Mouse (Mus musculus) embryonic fibroblast, embryonic 13.5 days (primary cell): ENCODE data around the gene Rnf213. TPM values are rescaled to one million over a fixed set of nuclear protein-coding genes. Genes with fewer than 3 reads are reported as not detected.
A peak's percentile ranks its signal among the peaks of the same experiment; 100 is the strongest.

Experiments
- H3K27ac ChIP-seq: 2 replicates; pipeline ENCODE4 v1.5.1; 2012; ENCODE audit warnings: low read length, control low read depth, inconsistent platforms; ENCODE audit not compliant: insufficient read depth
- H3K4me1 ChIP-seq: 2 replicates; pipeline ENCODE4 v1.6.1; 2011; ENCODE audit warnings: low read length; ENCODE audit not compliant: control insufficient read depth, insufficient read depth
- H3K4me3 ChIP-seq: 2 replicates; pipeline ENCODE4 v1.5.1; 2011; ENCODE audit warnings: mild to moderate bottlenecking, control low read depth, low read length; ENCODE audit not compliant: insufficient read depth
- CTCF ChIP-seq: IDR thresholded peaks from 2 replicates; pipeline ENCODE4 v1.5.1; 2011; ENCODE audit warnings: mild to moderate bottlenecking, control low read depth, low read length, moderate library complexity, borderline replicate concordance; ENCODE audit not compliant: insufficient read depth
- POLR2A ChIP-seq: IDR thresholded peaks from 2 replicates; pipeline ENCODE4 v1.6.1; 2011; ENCODE audit warnings: low read depth, mild to moderate bottlenecking, control low read depth, low read length, moderate library complexity
- polyA plus RNA-seq: library from polyadenylated mRNA; stranded (reverse); fragments of >200 nt; gene quantifications from 2 replicates; pipeline ENCODE4 v1.2.4, GENCODE M21; 2011; ENCODE audit warnings: low read depth; ENCODE audit not compliant: missing spikeins, insufficient read length

Gene Rnf213
- polyA plus RNA-seq, 1 experiment: 61.2 TPM

GRCm38 (mm10) chr11:119509165-119509776, 116.4 kb downstream of the Rnf213 start:
- TF ChIP-seq POLR2A (no peak), CTCF (no peak)
- no peak overlapping the region for H3K4me3 ChIP-seq
- no peak overlapping the region for H3K27ac ChIP-seq
- H3K4me1 ChIP-seq: no peaks in the 10 kb centered on the region

- no peak for TF ChIP-seq POLR2A
- no peak for TF ChIP-seq CTCF
- no peaks in the 10 kb centered on the region for H3K4me1 ChIP-seq
- no peak overlapping the region for H3K4me3 ChIP-seq
Observed at GRCm38 (mm10) chr11:119513038-119513659, 120.2 kb downstream of the Rnf213 start.

DNA sequence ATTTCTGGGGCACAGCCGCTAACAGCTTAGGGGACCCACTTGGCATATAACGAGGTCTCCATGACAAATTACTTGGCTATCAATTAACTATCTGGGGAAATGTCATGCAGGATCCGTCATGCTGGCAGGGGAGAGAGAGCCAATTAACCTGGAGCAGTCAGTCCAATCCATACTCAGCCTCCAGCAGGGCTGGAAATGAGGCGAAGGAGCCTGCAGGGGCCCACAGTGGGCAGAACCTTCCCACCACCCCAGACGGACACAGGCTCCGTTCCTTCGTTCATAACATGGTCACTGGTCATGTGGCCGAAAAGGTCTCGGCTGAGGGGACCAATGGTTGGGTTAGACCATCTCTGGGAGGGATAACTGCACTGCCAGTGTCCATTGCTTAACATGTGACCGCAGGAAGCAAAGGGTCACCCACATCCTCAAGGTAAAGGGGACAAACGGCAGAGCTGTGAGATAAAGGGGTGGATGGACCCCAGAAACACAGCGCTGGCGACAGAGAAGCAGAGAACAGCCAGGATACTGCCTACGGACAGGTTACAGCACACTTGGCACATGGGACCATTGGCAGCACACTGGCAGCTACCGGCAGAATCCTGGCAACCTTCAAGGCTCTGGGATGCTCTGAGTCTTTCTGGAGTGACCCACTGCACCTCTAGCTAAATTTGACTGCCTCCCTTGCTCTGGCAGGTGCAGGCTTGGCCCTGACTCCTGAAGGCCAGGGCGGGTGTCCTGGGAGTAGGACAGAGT, 121.4 kb downstream of the Rnf213 start:
- H3K4me3 ChIP-seq: no peak overlapping the region
- TF ChIP-seq POLR2A (no peak), CTCF (no peak)
- no peaks in the 10 kb centered on the region for H3K4me1 ChIP-seq
- H3K27ac ChIP-seq: no peak overlapping the region

More at GRCm38 (mm10) chr11:119513038-119513659, 120.2 kb downstream of the Rnf213 start:
- no peak overlapping the region for H3K27ac ChIP-seq

GRCm38 (mm10) chr11:119514967-119515636, 122.2 kb downstream of the Rnf213 start:
- Histone ChIP-seq H3K4me1 (no peaks in the 10 kb centered on the region), H3K4me3 (no peak overlapping the region), H3K27ac (no peak overlapping the region)
- TF ChIP-seq CTCF: peak; percentile 9; the same call in 1 of the 2 replicates
- no peak for TF ChIP-seq POLR2A

DNA sequence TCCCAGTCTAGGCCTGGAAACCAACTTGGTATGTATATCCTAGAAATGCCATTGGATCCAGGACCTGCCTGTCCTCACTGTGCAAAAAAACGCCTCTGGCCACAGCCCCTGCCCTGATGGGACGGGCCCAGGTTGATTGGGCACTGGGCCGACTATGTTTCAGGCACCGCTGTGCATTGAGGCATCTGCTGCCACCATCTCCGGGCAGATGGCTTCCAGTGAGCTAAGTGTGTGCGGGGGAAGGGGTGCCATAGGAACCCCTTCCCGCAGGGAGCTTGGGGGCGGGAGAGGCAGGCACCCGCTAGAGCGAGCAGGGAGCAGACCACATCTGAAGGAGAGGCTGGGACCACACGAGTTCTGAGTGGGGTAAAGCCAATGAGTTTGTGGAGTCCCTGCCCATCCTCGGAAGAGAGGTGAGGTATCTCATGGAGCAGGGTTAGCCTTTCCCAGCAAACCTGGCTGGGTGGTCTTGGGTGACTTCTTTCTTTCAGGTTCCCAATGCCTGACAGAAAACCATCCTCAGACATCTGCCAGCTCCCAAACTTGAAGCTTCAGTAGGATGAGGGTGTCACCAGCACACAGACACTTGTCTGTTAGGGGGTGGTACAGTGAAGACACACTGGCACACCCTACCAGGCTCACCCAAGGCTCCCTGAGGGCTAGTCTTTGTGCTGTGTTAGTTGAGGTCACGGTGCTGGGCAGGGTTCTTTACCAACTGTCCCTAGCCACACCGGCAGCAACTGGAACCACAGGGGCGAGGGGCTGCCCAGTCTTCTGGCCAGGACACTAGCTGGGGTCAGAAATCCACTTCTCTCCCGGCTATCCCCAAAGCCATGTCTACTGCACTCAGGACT, 123.2 kb downstream of the Rnf213 start:
- H3K4me1 ChIP-seq: no peaks in the 10 kb centered on the region
- H3K27ac ChIP-seq: no peak overlapping the region
- TF ChIP-seq POLR2A (no peak), CTCF (no peak)
- H3K4me3 ChIP-seq: no peak overlapping the region

DNA sequence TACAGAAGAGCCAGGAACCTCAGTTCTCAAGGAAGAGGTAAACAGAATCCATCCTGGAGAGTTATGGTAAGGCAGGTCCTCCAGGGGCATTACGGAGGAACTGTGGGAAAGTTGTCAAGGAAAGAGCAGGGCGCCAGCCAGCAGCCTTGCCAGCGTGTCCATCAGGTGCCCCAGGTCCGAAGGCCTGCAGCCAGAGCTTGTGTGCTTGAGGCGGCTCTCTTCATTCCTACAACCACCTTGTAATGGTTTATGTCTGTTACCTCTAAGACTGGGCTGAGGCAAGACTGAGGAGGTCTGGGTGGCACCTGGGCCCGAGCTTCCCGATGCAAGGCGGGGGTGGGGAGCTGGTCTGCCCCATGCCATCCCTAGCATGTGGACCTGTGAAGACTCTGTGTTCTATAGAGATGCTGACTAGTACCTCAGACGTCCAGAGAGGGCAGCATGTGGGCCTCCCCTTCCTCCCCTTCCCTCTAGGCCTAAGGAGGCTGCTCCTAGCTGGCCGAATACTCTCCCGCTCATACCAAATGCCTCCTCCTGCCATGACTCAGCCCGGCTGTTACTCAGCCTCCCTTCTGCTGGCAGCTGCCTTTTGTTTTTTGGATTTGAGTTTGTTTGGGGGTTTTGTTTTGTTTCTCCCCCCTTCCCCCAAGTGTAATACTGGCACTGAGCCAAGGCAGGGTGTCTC, 123.9 kb downstream of the Rnf213 start:
- Histone ChIP-seq H3K27ac (no peak overlapping the region), H3K4me1 (no peaks in the 10 kb centered on the region), H3K4me3 (no peak overlapping the region)
- TF ChIP-seq CTCF (peak; percentile 23; the same call in 1 of the 2 replicates), POLR2A (no peak)

DNA sequence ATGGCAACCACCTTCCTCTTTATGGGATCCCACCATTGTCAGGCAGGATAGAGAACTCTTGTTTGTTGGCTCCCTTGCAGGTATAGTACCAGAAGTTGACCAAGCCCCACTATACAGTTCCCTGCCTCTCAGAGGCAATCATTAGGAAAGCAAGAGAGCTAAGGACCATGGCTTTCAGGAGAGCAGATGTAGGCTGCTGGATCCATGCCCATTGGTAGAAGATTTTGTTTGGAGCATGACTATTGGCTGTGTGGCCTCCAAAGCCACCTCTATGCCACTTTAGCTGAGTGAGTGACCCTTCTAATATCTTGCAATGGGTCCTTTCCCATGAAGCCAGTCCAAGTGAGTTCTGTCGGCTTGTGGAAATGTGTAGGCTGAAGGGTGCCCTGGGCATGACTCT, 126.5 kb downstream of the Rnf213 start:
- Histone ChIP-seq H3K4me1 (no peaks in the 10 kb centered on the region), H3K4me3 (no peak overlapping the region), H3K27ac (no peak overlapping the region)
- TF ChIP-seq CTCF (no peak), POLR2A (no peak)

DNA sequence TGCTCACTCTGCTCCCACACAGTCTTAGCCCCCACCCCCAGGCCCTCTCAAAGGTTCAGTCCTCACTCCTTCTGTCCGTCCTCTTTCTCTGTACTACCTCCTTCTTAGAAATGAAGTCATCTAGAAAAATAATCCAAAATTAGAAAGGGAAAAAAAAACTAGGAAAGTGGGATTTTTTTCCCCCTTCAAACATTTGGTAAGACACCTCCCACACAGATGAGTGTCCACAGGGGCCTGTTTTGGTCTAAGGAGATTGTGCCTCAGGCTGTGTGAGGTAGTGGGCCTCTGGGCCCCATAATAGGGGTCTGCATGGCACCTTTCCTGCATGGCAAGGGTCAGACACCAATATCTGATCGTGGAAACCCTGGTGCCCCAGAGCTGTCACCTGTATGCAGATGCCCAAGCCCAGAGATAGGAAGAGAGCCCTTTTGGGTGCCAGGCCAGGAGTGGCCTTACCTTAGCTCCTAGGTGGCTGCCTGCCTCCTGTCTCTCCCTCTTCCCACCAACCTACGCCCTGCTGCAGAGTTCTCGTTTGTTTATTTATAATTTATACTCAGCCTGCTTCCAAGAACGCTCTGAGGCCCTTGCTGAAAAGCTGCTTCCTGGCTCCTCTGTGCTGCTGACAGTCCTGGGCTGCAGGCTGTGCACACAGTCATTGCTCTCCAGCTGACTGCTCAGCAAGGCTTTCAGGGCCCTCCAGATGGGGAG, 127.3 kb downstream of the Rnf213 start:
- no peak overlapping the region for H3K27ac ChIP-seq
- no peaks in the 10 kb centered on the region for H3K4me1 ChIP-seq
- TF ChIP-seq CTCF (no peak), POLR2A (no peak)

More for the DNA sequence above, 127.3 kb downstream of the Rnf213 start:
- no peak overlapping the region for H3K4me3 ChIP-seq
